Mouse (Mus musculus): ENCODE results near the gene Nifk. TPM values are rescaled to one million over a fixed set of nuclear protein-coding genes. Genes with fewer than 3 reads are reported as not detected.

Nifk gene
- polyA plus RNA-seq (2014; fragmentation: Nextera tagmentation; extraction: Ambion mirVana), result 101 and 118 TPM in 2 replicates

DNA sequence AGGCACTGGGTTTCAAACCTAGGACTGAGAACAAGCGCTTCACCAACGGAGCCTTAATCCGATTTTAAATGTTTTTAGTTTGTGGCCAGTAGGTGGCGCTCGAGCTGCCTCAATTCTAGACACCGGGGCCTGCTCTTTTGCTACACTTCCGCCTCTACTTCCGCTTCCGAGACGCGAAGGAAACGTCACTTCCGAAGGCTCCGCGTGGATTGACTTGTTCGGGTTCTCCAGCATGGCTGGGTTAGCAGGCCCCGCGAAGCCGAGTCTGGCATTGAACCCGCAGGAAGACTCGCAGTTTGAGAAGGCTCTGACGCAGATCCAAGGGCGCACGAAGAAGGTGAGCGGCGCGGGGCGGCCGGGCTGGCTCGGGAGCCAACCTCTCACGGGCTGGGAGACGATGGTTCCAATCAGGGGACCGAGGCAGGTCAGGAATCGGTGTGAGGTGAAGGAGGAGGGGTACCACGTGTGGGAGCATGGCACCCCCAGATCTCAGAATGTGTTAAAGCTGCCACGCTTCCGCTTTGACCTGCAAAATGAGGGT lies at the start of gene Nifk:
Nifk (plus strand) TSS at position 179 of the 541 bp plus-strand sequence.
- WGBS, result under 1% methylated on average over 37 of the region's 37 CpGs
- no peak within 1 kb of the TSS for H3K27ac ChIP-seq (replicated peaks; ENCODE audit: low read depth, low read length)
- ATAC-seq (ENCODE audit: insufficient number of reproducible peaks, low FRiP score, low TSS enrichment, low read depth), result peak; percentile 80

DNA sequence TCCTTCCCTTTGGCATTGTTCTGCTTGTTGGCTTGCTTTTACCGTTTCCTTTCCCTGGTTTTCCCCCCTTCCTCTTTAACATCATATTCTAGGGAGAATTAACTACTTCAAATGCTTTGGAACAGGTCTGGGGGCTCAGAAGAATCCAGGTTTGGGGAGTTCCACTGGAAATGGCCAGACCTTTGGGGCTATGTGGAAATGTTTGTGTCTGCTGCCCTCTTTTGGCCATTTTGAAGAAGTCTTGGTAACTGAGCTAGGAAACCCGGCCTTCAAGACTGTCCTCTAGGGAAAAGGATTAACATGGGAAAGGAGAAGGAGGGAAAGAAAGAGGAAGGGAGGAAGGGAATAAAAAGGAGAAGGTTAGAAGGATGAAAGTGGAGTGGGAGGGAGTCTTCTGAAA lies 46.5 kb upstream of the Nifk start:
- H3K4me3 ChIP-seq (ENCODE audit: low read depth, low read length), result no peak overlapping the region
- no peak overlapping the region for H3K27ac ChIP-seq (replicated peaks; ENCODE audit: low read depth, low read length)
- DNase-seq (ENCODE audit: low spot score) (no peak), ATAC-seq (ENCODE audit: insufficient number of reproducible peaks, low FRiP score, low TSS enrichment, low read depth) (no peak)
- WGBS, result 22% methylated on average over 2 of the region's 2 CpGs
- H3K4me1 ChIP-seq (ENCODE audit: control insufficient read depth, insufficient read depth, low read length), result no peaks in the 10 kb centered on the region
- no peak overlapping the region for H3K4me2 ChIP-seq (ENCODE audit: low read depth, severe bottlenecking)
- no peaks in the 10 kb centered on the region for H3K36me3 ChIP-seq (ENCODE audit: control insufficient read depth, insufficient read depth, low read length)
- no peaks in the 10 kb centered on the region for H3K27me3 ChIP-seq (ENCODE audit: control insufficient read depth, insufficient read depth, low read length)
- no peaks in the 10 kb centered on the region for H3K9me3 ChIP-seq (ENCODE audit: control insufficient read depth, low read length)
- no peak overlapping the region for H3K9ac ChIP-seq (ENCODE audit: low read length)

More for the DNA sequence above, at the start of gene Nifk:
- Histone ChIP-seq H3K4me1 (ENCODE audit: control insufficient read depth, insufficient read depth, low read length) (peaks cover 5% of the 10 kb centered on the region), H3K9ac (ENCODE audit: low read length) (peak within 1 kb of the TSS; percentile 76), H3K4me2 (ENCODE audit: low read depth, severe bottlenecking) (peak within 1 kb of the TSS; percentile 70), H3K9me3 (ENCODE audit: control insufficient read depth, low read length) (no peaks in the 10 kb centered on the region), H3K4me3 (ENCODE audit: low read depth, low read length) (peak within 1 kb of the TSS; percentile 92), H3K36me3 (ENCODE audit: control insufficient read depth, insufficient read depth, low read length) (peaks cover 12% of the 10 kb centered on the region), H3K27me3 (ENCODE audit: control insufficient read depth, insufficient read depth, low read length) (no peaks in the 10 kb centered on the region)
- peak; percentile 96 for DNase-seq (ENCODE audit: low spot score)

DNA sequence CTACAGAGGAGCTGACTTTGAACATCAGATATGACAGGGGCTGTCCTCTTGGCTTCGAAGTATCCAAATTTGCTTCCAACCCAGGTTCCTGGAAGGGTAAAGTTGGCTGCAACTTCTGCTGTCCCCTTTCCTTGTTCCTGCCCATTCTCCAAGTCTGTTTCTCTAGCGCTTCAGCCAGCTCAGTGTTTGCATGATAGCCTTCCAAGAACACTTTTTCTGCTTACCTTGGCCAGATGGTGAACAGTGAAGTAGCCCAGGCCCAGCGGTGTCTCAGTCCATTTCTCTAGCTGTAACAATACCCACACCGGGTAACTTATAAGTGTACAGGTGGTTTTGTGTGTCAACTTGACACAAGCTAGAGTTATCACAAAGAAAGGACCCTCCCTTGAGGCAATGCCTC lies 29.3 kb upstream of the Nifk start:
- no peaks in the 10 kb centered on the region for H3K4me1 ChIP-seq (ENCODE audit: control insufficient read depth, insufficient read depth, low read length)
- H3K27ac ChIP-seq (replicated peaks; ENCODE audit: low read depth, low read length), result no peak overlapping the region
- ATAC-seq (ENCODE audit: insufficient number of reproducible peaks, low FRiP score, low TSS enrichment, low read depth), result no peak
- H3K4me3 ChIP-seq (ENCODE audit: low read depth, low read length), result no peak overlapping the region
- H3K9ac ChIP-seq (ENCODE audit: low read length), result no peak overlapping the region
- no peaks in the 10 kb centered on the region for H3K27me3 ChIP-seq (ENCODE audit: control insufficient read depth, insufficient read depth, low read length)
- no peak overlapping the region for H3K4me2 ChIP-seq (ENCODE audit: low read depth, severe bottlenecking)
- 86% methylated on average over 4 of the region's 4 CpGs for WGBS
- no peaks in the 10 kb centered on the region for H3K9me3 ChIP-seq (ENCODE audit: control insufficient read depth, low read length)
- H3K36me3 ChIP-seq (ENCODE audit: control insufficient read depth, insufficient read depth, low read length), result peaks cover 2% of the 10 kb centered on the region; the same call in 1 of the 2 replicates
- DNase-seq (ENCODE audit: low spot score), result no peak

DNA sequence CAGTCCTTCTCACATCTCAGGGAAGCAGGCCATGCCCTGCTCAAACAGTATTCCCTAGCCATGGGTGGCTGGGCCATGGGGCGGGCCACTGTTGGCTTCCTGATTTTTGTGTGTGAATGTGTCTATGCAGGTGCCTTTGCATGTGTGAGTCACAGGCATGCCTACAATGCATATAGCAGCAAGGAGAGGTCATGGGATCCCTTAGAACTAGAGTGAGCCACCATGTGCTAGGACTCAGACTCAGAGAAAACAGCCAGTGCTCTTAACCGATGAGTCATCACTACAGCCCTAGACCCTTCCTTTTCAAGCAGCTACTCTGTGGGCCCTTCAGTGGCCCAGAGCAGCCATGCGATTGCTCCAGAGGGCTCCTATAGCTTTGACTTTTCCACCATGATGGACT lies 27.4 kb upstream of the Nifk start:
- H3K9me3 ChIP-seq (ENCODE audit: control insufficient read depth, low read length), result no peaks in the 10 kb centered on the region
- no peaks in the 10 kb centered on the region for H3K27me3 ChIP-seq (ENCODE audit: control insufficient read depth, insufficient read depth, low read length)
- ATAC-seq (ENCODE audit: insufficient number of reproducible peaks, low FRiP score, low TSS enrichment, low read depth), result no peak
- H3K4me2 ChIP-seq (ENCODE audit: low read depth, severe bottlenecking), result no peak overlapping the region
- no peak for DNase-seq (ENCODE audit: low spot score)
- no peak overlapping the region for H3K27ac ChIP-seq (replicated peaks; ENCODE audit: low read depth, low read length)
- H3K36me3 ChIP-seq (ENCODE audit: control insufficient read depth, insufficient read depth, low read length), result peaks cover 8% of the 10 kb centered on the region; the same call in 1 of the 2 replicates
- H3K9ac ChIP-seq (ENCODE audit: low read length), result no peak overlapping the region
- H3K4me3 ChIP-seq (ENCODE audit: low read depth, low read length), result no peak overlapping the region
- WGBS, result 91% methylated on average over 3 of the region's 3 CpGs
- no peaks in the 10 kb centered on the region for H3K4me1 ChIP-seq (ENCODE audit: control insufficient read depth, insufficient read depth, low read length)

DNA sequence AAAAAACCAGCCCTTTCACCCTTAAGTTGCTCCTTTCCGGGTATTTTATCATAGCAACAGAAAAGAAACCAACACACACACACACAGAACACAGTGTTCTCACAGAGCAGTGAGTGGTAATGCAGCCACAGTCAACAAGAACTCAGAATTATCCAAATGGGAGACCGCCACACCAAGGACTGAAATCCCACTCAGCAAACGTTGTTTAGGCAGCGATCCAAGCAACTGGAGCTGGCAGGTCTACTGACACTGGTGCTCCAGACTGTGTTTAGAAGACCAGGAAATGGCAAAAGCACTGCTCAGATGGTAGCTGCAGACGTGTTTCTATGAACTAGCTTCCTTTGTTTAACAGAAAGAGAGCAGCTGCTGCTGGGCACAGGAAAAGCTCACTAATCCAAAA lies 26.8 kb upstream of the Nifk start:
- Histone ChIP-seq H3K9me3 (ENCODE audit: control insufficient read depth, low read length) (no peaks in the 10 kb centered on the region), H3K4me3 (ENCODE audit: low read depth, low read length) (no peak overlapping the region), H3K4me1 (ENCODE audit: control insufficient read depth, insufficient read depth, low read length) (no peaks in the 10 kb centered on the region), H3K27ac (replicated peaks; ENCODE audit: low read depth, low read length) (no peak overlapping the region), H3K36me3 (ENCODE audit: control insufficient read depth, insufficient read depth, low read length) (peaks cover 8% of the 10 kb centered on the region; the same call in 1 of the 2 replicates), H3K27me3 (ENCODE audit: control insufficient read depth, insufficient read depth, low read length) (no peaks in the 10 kb centered on the region), H3K9ac (ENCODE audit: low read length) (no peak overlapping the region), H3K4me2 (ENCODE audit: low read depth, severe bottlenecking) (no peak overlapping the region)
- 89% methylated on average over 5 of the region's 5 CpGs for WGBS
- no peak for DNase-seq (ENCODE audit: low spot score)
- no peak for ATAC-seq (ENCODE audit: insufficient number of reproducible peaks, low FRiP score, low TSS enrichment, low read depth)

DNA sequence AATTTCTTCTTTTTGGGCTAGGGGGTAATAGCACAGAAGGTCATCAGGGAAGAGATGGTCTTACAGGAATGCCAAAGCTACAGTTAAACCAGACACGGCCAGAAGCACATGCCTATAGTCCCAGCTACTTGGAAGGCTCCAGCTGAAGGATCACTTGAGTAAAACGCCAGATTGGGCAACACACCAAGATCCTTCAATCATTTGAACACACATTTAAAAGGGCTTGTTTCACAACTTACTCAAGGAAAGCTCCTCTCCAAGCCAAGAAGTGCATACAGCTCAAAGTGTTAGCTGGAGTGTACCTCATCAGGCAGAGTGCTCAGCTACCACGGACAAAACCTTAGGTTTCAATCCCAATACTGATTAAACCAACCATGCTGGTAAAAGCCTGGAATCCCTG lies 25.0 kb upstream of the Nifk start:
- Histone ChIP-seq H3K4me3 (ENCODE audit: low read depth, low read length) (no peak overlapping the region), H3K9me3 (ENCODE audit: control insufficient read depth, low read length) (no peaks in the 10 kb centered on the region), H3K27me3 (ENCODE audit: control insufficient read depth, insufficient read depth, low read length) (no peaks in the 10 kb centered on the region), H3K27ac (replicated peaks; ENCODE audit: low read depth, low read length) (no peak overlapping the region), H3K4me2 (ENCODE audit: low read depth, severe bottlenecking) (no peak overlapping the region), H3K4me1 (ENCODE audit: control insufficient read depth, insufficient read depth, low read length) (no peaks in the 10 kb centered on the region), H3K9ac (ENCODE audit: low read length) (no peak overlapping the region), H3K36me3 (ENCODE audit: control insufficient read depth, insufficient read depth, low read length) (peaks cover 8% of the 10 kb centered on the region; the same call in 1 of the 2 replicates)
- 90% methylated on average over 3 of the region's 3 CpGs for WGBS
- no peak for DNase-seq (ENCODE audit: low spot score)
- no peak for ATAC-seq (ENCODE audit: insufficient number of reproducible peaks, low FRiP score, low TSS enrichment, low read depth)

DNA sequence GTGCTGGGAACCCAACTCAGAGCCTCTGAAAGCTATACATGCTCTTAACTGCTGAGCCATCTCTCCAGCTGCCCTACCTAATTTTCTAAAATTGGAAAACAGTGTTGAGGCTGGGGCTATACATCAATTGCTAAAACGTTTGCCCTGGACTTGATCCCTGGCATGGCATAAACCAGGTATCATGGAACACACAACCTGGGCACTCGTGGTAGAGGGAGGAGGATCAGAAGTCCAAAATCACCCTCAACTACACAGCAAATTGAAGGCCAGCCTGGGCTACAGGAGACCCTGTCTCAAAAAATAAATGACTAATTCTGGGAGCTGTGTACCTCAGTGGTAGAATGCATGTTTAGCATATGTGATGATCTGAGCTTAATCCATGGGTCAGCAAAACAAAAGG lies 23.9 kb upstream of the Nifk start:
- ATAC-seq (ENCODE audit: insufficient number of reproducible peaks, low FRiP score, low TSS enrichment, low read depth), result no peak
- no peak for DNase-seq (ENCODE audit: low spot score)
- Histone ChIP-seq H3K27me3 (ENCODE audit: control insufficient read depth, insufficient read depth, low read length) (no peaks in the 10 kb centered on the region), H3K4me2 (ENCODE audit: low read depth, severe bottlenecking) (no peak overlapping the region), H3K9ac (ENCODE audit: low read length) (no peak overlapping the region), H3K27ac (replicated peaks; ENCODE audit: low read depth, low read length) (no peak overlapping the region), H3K4me1 (ENCODE audit: control insufficient read depth, insufficient read depth, low read length) (no peaks in the 10 kb centered on the region), H3K36me3 (ENCODE audit: control insufficient read depth, insufficient read depth, low read length) (peaks cover 8% of the 10 kb centered on the region; the same call in 1 of the 2 replicates), H3K9me3 (ENCODE audit: control insufficient read depth, low read length) (no peaks in the 10 kb centered on the region), H3K4me3 (ENCODE audit: low read depth, low read length) (no peak overlapping the region)
- WGBS, result 92% methylated on average over 2 of the region's 2 CpGs

DNA sequence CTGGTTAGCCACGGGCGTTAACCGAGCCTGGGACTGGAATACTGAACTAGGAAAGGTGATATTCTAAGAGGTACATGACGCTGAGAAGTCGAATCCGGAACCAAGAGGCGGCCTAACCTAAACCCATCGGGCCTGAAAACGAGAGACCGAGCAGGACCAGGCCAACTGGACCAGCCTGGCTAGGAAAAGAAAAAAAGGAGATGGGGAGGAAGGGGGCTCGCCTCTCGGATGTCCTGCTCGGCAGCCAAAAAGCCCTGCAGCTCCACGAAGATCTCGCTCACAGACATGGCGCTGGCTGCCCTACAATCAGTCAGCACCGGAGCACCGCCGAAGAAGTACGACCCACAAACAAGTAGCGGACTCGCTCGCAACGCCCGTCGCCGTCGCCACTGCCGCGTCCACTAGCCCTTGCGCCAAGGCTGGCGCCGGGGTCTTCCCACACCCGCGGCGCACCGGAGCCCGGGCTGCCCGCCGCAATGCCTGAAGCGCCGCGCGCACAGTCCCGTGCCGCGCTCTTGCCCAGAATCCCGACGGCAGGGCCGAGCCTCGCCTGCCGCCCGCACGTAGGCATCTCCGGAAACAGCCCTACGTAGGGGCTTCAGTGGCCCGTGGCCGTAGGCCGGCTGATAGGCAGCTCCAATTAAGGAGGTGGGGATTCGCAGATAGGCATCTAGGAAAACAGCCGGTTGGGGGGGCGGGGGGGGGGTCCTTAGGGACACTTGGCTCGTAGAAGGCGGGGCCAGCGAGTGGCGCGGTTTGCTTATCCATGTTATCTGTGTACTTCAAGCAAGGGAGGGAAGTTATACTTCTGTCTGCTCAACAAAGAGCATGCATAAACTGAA lies 10.6 kb upstream of the Nifk start:
- Histone ChIP-seq H3K9me3 (ENCODE audit: control insufficient read depth, low read length) (no peaks in the 10 kb centered on the region), H3K4me3 (ENCODE audit: low read depth, low read length) (peak overlapping the region; percentile 71), H3K4me1 (ENCODE audit: control insufficient read depth, insufficient read depth, low read length) (no peaks in the 10 kb centered on the region), H3K36me3 (ENCODE audit: control insufficient read depth, insufficient read depth, low read length) (peaks cover 3% of the 10 kb centered on the region; the same call in 1 of the 2 replicates), H3K4me2 (ENCODE audit: low read depth, severe bottlenecking) (peak overlapping the region; percentile 43), H3K9ac (ENCODE audit: low read length) (peak overlapping the region; percentile 59), H3K27ac (replicated peaks; ENCODE audit: low read depth, low read length) (peak overlapping the region; percentile 53), H3K27me3 (ENCODE audit: control insufficient read depth, insufficient read depth, low read length) (no peaks in the 10 kb centered on the region)
- peak; percentile 99 for ATAC-seq (ENCODE audit: insufficient number of reproducible peaks, low FRiP score, low TSS enrichment, low read depth)
- WGBS, result under 1% methylated on average over 67 of the region's 67 CpGs
- peak; percentile 93 for DNase-seq (ENCODE audit: low spot score)
